Mouse (Mus musculus) lung, embryonic 15.5 days (tissue): ENCODE measurements around the gene Tnfsf13b. TPM values are rescaled to one million over a fixed set of nuclear protein-coding genes. Genes with fewer than 3 reads are reported as not detected.

ENCODE experiments used
- ATAC-seq: fragments of 200-750 bp; cut with Nextera tagmentation; 2 replicates; pipeline ENCODE4 v1.8.0; 2017; ENCODE audit warnings: moderate number of reproducible peaks, borderline replicate concordance; ENCODE audit not compliant: low FRiP score, low TSS enrichment; ENCODE audit errors: extremely low read depth
- H3K27ac ChIP-seq: fragments of 300-500 bp; sonication (generic); 2 replicates; pipeline ENCODE4 v1.5.1; 2015; ENCODE audit warnings: moderate library complexity, mild to moderate bottlenecking, inconsistent platforms
- H3K27me3 ChIP-seq: fragments of 300-500 bp; sonication (generic); 2 replicates; pipeline ENCODE4 v1.6.1; 2015; ENCODE audit warnings: inconsistent platforms
- H3K36me3 ChIP-seq: fragments of 300-500 bp; sonication (generic); 2 replicates; pipeline ENCODE4 v1.6.1; 2015; ENCODE audit warnings: inconsistent platforms
- H3K4me1 ChIP-seq: fragments of 300-500 bp; sonication (generic); 2 replicates; pipeline ENCODE4 v1.6.1; 2015; ENCODE audit warnings: inconsistent platforms
- H3K4me2 ChIP-seq: fragments of 300-500 bp; sonication (generic); 2 replicates; pipeline ENCODE4 v1.6.1; 2015; ENCODE audit warnings: inconsistent platforms, mild to moderate bottlenecking, moderate library complexity
- H3K4me3 ChIP-seq: fragments of 300-500 bp; sonication (generic); 2 replicates; pipeline ENCODE4 v1.5.1; 2015; ENCODE audit warnings: mild to moderate bottlenecking, inconsistent platforms
- H3K9ac ChIP-seq: fragments of 300-500 bp; sonication (generic); 2 replicates; pipeline ENCODE4 v1.6.1; 2015; ENCODE audit warnings: inconsistent platforms
- H3K9me3 ChIP-seq: fragments of 300-500 bp; sonication (generic); 2 replicates; pipeline ENCODE4 v1.6.1; 2016; ENCODE audit warnings: inconsistent platforms
- WGBS: fragments of 180-500 bp; shearing (Covaris S2); methylation state at CpG from one replicate; pipeline ENCODE4 v1.1.7; 2015; 5-methylcytosine and 5-hydroxymethylcytosine counted together
- polyA plus RNA-seq: library from polyadenylated mRNA; unstranded; fragments of >200 nt; fragmentation: Nextera tagmentation; extraction: Ambion mirVana; gene quantifications from 2 replicates; pipeline ENCODE4 v1.2.1, GENCODE M21; 2015

Tnfsf13b gene
- 1.6 and 1.7 TPM in 2 replicates for polyA plus RNA-seq

DNA sequence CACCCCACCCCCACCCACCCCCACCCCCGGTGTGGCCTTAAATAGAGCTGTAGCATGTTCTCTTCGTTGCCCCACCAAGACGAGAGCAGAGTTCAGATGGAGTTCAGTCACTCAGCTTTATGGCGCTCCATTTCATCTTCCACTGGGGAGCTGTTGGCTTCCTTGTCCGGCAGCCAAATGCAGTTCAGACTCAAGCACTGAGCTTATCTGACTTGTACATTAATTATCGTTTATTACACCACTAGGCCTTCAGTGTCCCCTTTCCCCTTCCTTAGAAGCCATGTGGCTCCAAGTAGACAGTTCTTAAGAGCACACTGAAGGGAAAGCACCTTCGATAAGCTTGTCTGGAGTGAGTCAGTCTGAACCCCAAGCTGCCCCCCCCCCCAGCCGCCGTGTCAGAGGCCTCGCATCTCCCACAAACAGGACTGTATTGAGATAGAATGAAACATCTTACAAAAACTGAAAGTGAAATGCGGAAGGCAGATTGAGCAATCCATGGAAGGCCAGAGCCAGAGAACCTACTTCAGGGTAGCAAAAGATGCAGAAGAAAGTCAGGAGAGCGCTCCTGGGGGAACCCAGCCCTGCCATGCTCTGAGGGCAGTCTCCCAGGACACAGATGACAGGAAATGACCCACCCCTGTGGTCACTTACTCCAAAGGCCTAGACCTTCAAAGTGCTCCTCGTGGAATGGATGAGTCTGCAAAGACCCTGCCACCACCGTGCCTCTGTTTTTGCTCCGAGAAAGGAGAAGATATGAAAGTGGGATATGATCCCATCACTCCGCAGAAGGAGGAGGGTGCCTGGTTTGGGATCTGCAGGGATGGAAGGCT lies at the start of gene Tnfsf13b:
Gene Tnfsf13b, plus strand, starts transcription at position 312 of the 830 bp plus-strand sequence.
- 43% methylated on average over 16 of the region's 16 CpGs for WGBS
- H3K27me3 ChIP-seq = no peaks in the 10 kb centered on the region; the same call in 1 of the 2 replicates
- H3K4me2 ChIP-seq = peak within 1 kb of the TSS; percentile 77
- ATAC-seq = peak; percentile 83
- no peak within 1 kb of the TSS; the same call in 1 of the 2 replicates for H3K9ac ChIP-seq
- H3K9me3 ChIP-seq = no peaks in the 10 kb centered on the region
- peak within 1 kb of the TSS; percentile 44; the same call in 1 of the 2 replicates for H3K27ac ChIP-seq
- peaks cover 15% of the 10 kb centered on the region for H3K4me1 ChIP-seq
- H3K4me3 ChIP-seq = peak within 1 kb of the TSS; percentile 36
- no peaks in the 10 kb centered on the region for H3K36me3 ChIP-seq

GRCm38 (mm10) chr8:9958338-9958737 lies 47.9 kb upstream of the Tnfsf13b start:
- Histone ChIP-seq H3K4me2 (no peak overlapping the region), H3K4me3 (no peak overlapping the region), H3K9ac (no peak overlapping the region), H3K27me3 (no peaks in the 10 kb centered on the region), H3K36me3 (no peaks in the 10 kb centered on the region), H3K9me3 (no peaks in the 10 kb centered on the region), H3K4me1 (no peaks in the 10 kb centered on the region), H3K27ac (no peak overlapping the region)
- ATAC-seq = no peak
- 46% methylated on average over 4 of the region's 4 CpGs for WGBS

DNA sequence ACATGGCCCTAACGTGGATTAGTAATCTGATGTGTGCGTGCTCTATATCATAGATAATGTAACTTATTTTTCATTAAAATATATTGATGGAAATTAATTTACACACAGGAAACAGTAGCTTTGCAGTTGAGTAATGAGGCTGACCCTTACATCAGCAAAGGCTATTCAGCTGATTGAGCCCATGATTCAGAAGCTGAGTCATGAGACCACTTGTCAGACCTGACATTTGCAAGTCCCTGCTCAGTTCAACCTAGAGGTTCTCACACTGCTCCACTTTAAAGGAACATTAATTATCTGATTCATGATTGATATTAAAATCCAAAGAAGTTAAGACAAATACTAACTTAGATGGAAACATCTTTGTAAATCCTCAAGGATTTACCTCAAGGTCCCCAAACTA lies 46.3 kb upstream of the Tnfsf13b start:
- no peak overlapping the region for H3K4me3 ChIP-seq
- H3K9me3 ChIP-seq = no peaks in the 10 kb centered on the region
- H3K27me3 ChIP-seq = no peaks in the 10 kb centered on the region
- H3K4me2 ChIP-seq = no peak overlapping the region
- no peaks in the 10 kb centered on the region for H3K36me3 ChIP-seq
- H3K9ac ChIP-seq = no peak overlapping the region
- H3K4me1 ChIP-seq = no peaks in the 10 kb centered on the region
- no peak overlapping the region for H3K27ac ChIP-seq
- ATAC-seq = no peak
- WGBS = 89% methylated on average over 2 of the region's 2 CpGs

DNA sequence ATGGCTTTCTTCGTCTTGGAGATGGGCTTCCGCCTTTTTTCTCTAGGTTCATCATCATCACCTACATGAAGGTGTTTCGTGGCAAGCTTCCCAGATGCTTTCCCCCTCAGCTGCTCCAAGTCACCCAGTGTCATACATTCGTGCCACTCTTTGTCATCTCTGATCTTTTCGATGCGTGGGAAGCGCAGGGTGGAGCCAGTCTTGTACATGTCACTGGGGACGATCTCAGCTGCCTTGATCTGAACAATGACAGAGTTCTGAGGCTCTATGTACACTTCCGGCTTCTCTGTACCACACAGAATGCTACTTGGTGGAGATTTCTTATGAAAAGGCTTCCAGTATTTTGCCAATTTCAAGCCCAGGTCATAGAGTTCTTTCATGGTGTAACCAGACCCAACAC lies 34.4 kb upstream of the Tnfsf13b start:
- H3K36me3 ChIP-seq = peaks cover 19% of the 10 kb centered on the region
- 93% methylated on average over 9 of the region's 9 CpGs for WGBS
- no peak overlapping the region for H3K4me2 ChIP-seq
- no peak overlapping the region for H3K27ac ChIP-seq
- H3K9ac ChIP-seq = no peak overlapping the region
- H3K4me1 ChIP-seq = peaks cover 12% of the 10 kb centered on the region
- H3K9me3 ChIP-seq = no peaks in the 10 kb centered on the region
- no peak overlapping the region for H3K4me3 ChIP-seq
- no peak for ATAC-seq
- no peaks in the 10 kb centered on the region for H3K27me3 ChIP-seq

DNA sequence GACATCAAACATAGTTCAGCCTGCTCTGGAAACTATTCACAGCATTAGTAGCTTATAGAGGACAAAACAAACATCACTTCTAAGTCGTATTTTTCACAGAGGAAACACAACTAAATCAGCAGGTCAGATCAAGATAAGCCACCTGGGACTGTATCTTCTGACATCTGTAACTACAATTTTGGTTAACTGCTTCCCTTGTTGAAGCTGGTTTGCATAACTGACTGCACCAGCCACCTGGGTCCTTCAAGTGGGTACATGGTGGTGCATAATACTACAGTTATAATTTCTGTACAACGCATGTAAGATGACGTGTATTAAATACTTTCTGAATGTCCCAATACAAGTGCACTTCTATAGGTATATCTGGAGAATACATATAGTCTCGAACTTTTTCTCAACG lies 31.0 kb upstream of the Tnfsf13b start:
- peak overlapping the region; percentile 61; the same call in 1 of the 2 replicates for H3K9ac ChIP-seq
- H3K4me3 ChIP-seq = peak overlapping the region; percentile 80
- peaks cover 31% of the 10 kb centered on the region for H3K4me1 ChIP-seq
- no peak for ATAC-seq
- H3K4me2 ChIP-seq = peak overlapping the region; percentile 71
- WGBS = 28% methylated on average over 5 of the region's 5 CpGs
- H3K9me3 ChIP-seq = no peaks in the 10 kb centered on the region
- H3K36me3 ChIP-seq = peaks cover 19% of the 10 kb centered on the region
- H3K27ac ChIP-seq = no peak overlapping the region
- no peaks in the 10 kb centered on the region for H3K27me3 ChIP-seq

DNA sequence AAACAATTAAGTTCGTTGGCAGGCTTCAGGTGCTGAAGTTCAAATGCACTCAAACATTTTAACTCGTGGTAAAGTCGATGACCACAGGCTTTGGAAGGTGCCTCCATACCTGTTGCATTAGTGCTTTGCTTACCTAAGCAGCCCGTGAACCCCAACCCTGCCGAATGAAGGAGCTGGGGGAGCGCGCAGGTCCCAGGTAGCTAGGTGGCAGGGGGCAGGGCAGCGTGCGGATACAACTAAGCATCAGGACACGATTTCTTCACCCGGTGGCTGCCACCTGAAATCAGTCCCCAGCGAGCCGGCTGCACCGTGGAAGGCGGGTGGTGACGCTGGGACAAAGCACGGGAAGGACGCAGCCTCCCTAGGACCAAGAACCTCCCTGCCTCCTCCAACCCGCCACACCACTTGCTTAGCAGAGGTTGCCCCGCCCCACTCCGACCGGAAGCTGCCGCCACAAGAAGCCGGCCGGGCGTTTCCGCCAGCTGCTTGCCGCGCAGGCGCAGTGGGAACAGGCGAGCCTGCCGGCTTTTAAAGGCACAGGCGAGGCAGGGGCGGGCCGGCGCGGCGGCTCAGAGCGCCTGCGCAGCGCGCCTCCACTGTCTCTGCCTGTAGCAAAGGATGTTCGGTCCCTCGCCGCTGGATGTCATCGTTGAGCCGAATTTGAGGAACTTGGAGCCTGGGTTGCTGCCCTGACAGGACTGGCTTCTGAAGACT lies 30.2 kb upstream of the Tnfsf13b start:
- Histone ChIP-seq H3K27ac (no peak overlapping the region; the same call in 1 of the 2 replicates), H3K9me3 (no peaks in the 10 kb centered on the region), H3K27me3 (no peaks in the 10 kb centered on the region), H3K4me3 (peak overlapping the region; percentile 80), H3K4me2 (peak overlapping the region; percentile 71), H3K9ac (peak overlapping the region; percentile 61), H3K36me3 (peaks cover 18% of the 10 kb centered on the region), H3K4me1 (peaks cover 31% of the 10 kb centered on the region)
- WGBS = under 1% methylated on average over 47 of the region's 47 CpGs
- ATAC-seq = peak; percentile 97

- peaks cover 10% of the 10 kb centered on the region for H3K36me3 ChIP-seq
- peak overlapping the region; percentile 18; the same call in 1 of the 2 replicates for H3K27ac ChIP-seq
- ATAC-seq = no peak
- peaks cover 31% of the 10 kb centered on the region for H3K4me1 ChIP-seq
- H3K4me3 ChIP-seq = peak overlapping the region; percentile 80
- no peaks in the 10 kb centered on the region for H3K27me3 ChIP-seq
- peak overlapping the region; percentile 47 for H3K9ac ChIP-seq
- no peaks in the 10 kb centered on the region for H3K9me3 ChIP-seq
- peak overlapping the region; percentile 68 for H3K4me2 ChIP-seq
- 33% methylated on average over 15 of the region's 15 CpGs for WGBS
Observed at GRCm38 (mm10) chr8:9977016-9977415, 29.3 kb upstream of the Tnfsf13b start.

DNA sequence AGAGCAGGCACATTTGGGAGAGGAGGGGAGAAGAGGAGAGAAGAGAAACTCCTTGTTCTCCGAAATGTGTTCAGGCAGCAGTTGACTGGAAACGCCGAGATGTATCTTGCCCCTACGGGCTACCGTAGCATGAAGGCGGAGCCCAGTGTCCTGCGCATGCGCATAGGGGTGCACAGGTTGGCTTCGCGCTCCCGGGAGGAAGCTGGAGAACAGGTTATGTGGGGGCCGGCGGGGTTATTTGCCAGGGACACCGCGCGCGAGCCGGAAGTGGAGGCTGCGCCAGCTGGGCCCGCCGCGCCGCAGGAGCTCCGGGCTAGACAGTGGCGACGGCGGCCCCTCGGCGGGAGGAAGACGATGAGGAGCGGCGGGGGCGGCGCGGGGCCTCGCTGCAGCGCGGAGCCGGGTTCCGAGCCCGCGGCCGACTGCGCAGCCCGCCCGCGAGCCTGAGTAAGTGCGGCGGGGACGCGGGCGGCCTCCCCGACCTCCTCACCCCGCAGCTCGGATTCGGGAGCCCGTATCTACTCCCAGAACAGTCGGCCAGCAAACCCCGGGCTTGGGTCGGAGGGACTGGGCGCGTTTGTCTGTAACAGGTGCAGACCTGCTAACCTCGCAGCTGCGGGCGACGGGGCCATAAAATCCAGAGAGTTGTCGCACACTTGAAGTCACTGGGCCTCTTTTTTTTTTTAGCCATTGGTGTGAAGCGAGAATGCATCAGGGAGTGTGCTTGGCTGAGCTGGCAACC lies 28.5 kb upstream of the Tnfsf13b start, which contains the start of the genes Lig4 and Abhd13:
Gene Lig4, minus strand, starts transcription at position 114 of the 742 bp plus-strand sequence.
Gene Abhd13, plus strand, starts transcription at position 135 of the 742 bp plus-strand sequence.
- peak; percentile 70 for ATAC-seq
- Histone ChIP-seq H3K4me1 (peaks cover 31% of the 10 kb centered on the region), H3K4me2 (peak within 1 kb of the TSS; percentile 68), H3K36me3 (peaks cover 3% of the 10 kb centered on the region), H3K9ac (peak within 1 kb of the TSS; percentile 76), H3K27me3 (no peaks in the 10 kb centered on the region), H3K9me3 (no peaks in the 10 kb centered on the region), H3K4me3 (peak within 1 kb of the TSS; percentile 80), H3K27ac (peak within 1 kb of the TSS; percentile 82)
- under 1% methylated on average over 68 of the region's 68 CpGs for WGBS

DNA sequence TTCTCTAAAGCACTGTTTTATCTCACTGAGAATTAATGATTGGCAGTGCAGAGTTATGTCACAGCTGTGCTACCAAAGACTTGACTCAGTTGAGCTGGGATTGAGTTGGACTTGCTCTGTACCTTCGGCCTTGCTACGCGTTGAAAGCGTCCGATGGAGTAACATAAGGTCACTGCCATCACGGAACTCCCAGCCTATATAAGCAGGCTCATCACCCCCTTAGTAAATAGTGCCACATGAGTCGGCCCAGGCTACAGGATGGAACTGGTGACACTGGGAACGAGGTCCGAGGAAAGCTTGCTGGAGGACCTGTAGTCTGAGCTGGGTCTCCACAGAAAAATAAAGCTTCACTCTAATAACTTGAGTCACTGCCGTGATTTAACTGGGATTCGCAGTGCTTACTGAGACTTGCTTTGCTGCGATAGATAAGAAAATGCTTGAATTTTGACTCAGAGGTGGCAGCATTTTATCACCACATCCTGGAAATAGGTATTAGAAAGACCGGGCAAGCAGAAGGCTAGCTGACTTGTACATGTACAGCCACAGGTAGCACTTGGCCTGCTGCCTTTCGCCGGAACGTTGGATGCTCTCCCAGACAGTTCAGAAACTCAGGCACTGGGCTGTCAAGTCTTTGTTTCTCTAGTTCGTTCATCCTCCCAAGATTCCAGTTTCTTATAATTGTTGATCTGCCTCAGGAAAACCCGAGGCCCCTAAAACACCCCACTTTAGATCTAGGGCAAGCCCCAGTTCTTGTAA lies 27.6 kb upstream of the Tnfsf13b start:
- Histone ChIP-seq H3K4me2 (peak overlapping the region; percentile 68), H3K9ac (peak overlapping the region; percentile 76), H3K9me3 (no peaks in the 10 kb centered on the region), H3K27me3 (no peaks in the 10 kb centered on the region), H3K36me3 (0 out of 2 replicates have a peak, but pooled peaks cover 8% of the 10 kb centered on the region), H3K27ac (no peak overlapping the region), H3K4me1 (peaks cover 31% of the 10 kb centered on the region), H3K4me3 (peak overlapping the region; percentile 80)
- ATAC-seq = no peak
- 41% methylated on average over 18 of the region's 18 CpGs for WGBS

GRCm38 (mm10) chr8:9979746-9980145 lies 26.5 kb upstream of the Tnfsf13b start:
- Histone ChIP-seq H3K27me3 (no peaks in the 10 kb centered on the region), H3K36me3 (0 out of 2 replicates have a peak, but pooled peaks cover 8% of the 10 kb centered on the region), H3K27ac (no peak overlapping the region), H3K4me2 (no peak overlapping the region), H3K4me3 (no peak overlapping the region), H3K9ac (no peak overlapping the region), H3K4me1 (peaks cover 31% of the 10 kb centered on the region), H3K9me3 (no peaks in the 10 kb centered on the region)
- WGBS = 50% methylated on average over 1 of the region's 1 CpGs
- no peak for ATAC-seq

DNA sequence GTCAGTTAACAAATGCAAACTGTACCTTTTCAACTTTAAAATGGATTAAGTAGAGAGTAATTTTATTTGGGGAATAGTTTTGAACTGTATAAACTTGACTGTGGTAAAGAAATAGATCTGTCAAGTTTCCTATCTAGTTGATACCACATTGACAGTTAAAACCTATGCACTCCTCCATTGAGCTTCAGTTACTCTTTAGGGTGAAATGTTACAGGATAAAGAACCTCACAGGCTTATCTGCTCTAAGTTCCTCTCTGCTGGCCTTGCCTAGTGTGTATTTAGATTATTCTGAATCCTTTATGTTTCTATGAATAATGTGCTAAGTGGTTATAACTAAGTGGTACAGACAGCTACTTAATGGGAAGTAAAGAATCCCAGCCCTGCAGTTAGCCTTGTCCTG lies 26.1 kb upstream of the Tnfsf13b start:
- no peak for ATAC-seq
- no peak overlapping the region for H3K4me2 ChIP-seq
- no peaks in the 10 kb centered on the region for H3K9me3 ChIP-seq
- H3K9ac ChIP-seq = no peak overlapping the region
- H3K27ac ChIP-seq = no peak overlapping the region
- no peaks in the 10 kb centered on the region for H3K27me3 ChIP-seq
- peaks cover 28% of the 10 kb centered on the region for H3K4me1 ChIP-seq
- H3K4me3 ChIP-seq = no peak overlapping the region
- H3K36me3 ChIP-seq = 0 out of 2 replicates have a peak, but pooled peaks cover 8% of the 10 kb centered on the region
